Mouse (Mus musculus): ENCODE data around the gene Cyp3a59.
A peak's percentile ranks its signal among the peaks of the same experiment; 100 is the strongest.
"Not testable (repeated sequence)": the region's sequence is repeated elsewhere in the genome, so short reads cannot be mapped to it uniquely, and the experiment has no call there.

Gene Cyp3a59

GRCm38 (mm10) chr5:146078945-146079344 is at the start of gene Cyp3a59:
Gene Cyp3a59, plus strand, starts transcription at chr5:146079257.
- DNase-seq (ENCODE audit: low read depth), result not testable (repeated sequence)

DNA sequence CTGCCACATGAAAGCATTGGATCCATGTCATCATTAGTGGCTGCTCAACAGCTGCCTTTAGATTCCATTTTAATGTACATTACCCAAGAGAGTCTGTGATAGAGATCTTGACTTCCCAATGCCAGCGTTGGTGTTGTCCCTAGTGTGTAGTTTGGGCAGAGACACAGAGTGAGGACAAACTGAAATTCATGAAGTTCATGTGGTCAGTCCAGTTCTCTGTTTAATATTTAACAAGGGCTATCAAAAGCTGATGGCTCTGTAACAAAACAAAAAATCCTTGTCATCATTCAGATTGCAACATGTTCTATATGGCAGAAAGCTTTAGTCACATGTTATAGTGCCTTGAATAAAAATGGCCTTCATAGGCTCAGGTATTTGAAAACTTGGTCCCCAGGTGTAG is 9.0 kb upstream of the Cyp3a59 start:
- DNase-seq (ENCODE audit: low read depth), result no peak

GRCm38 (mm10) chr5:146147903-146148302 is 68.8 kb downstream of the Cyp3a59 start:
- peak; percentile 38 for DNase-seq (ENCODE audit: low read depth)

DNA sequence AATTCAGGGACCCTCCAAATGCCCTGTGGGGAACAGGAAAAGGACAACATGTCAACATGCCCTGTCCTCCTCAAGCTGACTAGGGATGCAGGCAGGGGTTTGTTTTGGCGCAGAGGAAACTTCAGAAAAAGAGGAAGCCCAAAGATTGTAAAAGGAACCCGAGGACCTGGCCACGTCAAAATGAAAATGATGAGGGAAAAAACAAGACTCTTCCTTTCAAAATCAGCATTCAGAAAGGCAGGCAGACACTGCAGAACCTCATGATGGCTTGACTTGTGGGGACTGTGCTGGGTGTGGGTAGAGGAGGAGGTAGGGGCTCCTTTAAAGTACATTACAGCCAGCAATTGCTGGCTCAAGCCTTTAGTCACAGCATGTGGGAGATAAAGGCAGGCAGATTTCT is 71.4 kb downstream of the Cyp3a59 start:
- DNase-seq (ENCODE audit: low read depth), result no peak

DNA sequence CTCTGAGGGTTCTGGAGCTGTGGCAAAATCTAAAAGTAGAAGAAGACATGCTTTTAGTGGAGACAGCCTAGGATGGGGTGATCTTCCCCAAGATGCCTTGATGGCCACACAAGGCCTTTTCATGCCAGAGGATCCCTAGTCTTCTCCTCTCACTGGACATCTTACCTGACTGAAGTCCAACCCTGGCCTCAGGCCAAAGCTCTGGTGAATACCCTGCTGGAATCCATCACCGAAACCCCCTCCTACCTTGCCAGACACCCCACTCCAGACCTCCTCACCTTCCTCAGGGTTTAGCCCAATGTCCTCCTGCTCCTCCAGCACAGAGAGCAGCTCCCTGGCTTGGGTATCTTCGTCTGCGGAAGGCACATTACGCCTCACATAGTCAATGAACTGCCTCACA is 79.3 kb downstream of the Cyp3a59 start:
- not testable (repeated sequence) for DNase-seq (ENCODE audit: low read depth)

GRCm38 (mm10) chr5:146160439-146160838 is 81.4 kb downstream of the Cyp3a59 start, which contains the start of gene Gm5565:
Gene Gm5565, minus strand, starts transcription at chr5:146160539.
- DNase-seq (ENCODE audit: low read depth), result not testable (repeated sequence)

Data from 416B (cell line).